Mouse (Mus musculus): ENCODE measurements around the gene Prkag1.
A peak's percentile ranks its signal among the peaks of the same experiment; 100 is the strongest.

The Prkag1 gene

DNA sequence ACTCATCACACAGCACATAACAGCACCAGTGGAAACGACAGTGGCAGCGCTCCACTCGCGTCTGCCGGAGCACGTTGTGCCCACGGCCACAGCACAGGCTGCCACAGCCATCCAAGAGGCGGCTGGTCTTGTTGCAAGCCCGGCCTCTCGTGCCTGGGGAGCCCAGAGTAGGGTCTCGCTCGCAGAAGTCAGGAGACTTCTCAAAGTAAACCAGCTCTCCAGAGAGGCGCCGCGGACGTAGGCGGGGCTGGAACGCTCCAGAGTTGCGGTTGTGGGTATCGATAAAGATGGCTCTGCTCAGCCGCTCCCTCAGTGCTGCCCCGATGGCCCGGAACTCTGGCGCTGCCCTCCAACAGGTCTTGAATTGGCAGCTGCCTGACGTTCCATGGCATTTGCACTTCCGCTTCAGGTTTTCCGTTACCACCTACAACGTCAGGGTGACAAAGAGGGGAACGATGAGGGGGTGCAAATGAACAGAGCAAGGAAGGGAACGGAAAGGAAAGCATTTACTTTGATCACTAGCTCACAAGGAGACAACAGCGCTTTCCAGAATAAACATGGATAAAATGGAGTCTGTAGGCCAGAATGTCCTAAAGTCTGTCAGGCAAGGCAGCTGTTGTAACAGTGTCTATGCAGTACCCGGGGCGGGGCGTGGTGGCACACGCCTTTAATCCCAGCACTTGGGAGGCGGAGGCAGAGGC, 58.7 kb downstream of the Prkag1 start:
- DNase-seq (ENCODE audit: low spot score in 2 of 2): peak; percentile 48 to 59

DNA sequence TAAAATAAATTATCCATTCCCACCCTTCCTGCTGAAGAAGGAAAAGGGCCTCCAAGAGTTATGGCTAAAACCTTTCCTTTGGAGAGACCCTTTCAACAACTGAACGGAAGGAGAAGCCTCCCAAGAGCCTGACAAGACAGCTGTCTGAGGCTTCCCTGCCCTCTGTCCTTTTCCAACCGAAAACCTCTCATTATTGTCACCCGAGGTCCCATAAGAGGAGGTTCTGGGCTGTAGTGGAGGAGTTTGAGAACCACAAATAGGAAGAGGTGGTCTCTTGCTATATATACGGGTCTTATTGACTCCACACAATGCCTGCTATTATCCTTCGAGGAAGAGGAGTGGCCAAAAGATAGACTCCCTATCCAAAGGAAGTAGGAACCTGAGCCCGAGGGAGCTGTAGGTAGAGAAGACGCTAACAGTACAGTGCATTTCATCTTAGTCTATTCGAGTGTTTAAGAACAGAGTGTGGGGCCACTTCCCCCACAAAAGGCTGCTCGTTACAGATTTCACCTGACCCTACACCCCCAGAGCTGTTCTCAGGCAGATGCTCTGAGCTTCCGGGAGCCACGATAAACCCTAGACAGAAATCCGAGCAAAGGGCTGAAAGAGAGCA, 59.4 kb downstream of the Prkag1 start:
- DNase-seq (ENCODE audit: low spot score in 2 of 2): no peak

DNA sequence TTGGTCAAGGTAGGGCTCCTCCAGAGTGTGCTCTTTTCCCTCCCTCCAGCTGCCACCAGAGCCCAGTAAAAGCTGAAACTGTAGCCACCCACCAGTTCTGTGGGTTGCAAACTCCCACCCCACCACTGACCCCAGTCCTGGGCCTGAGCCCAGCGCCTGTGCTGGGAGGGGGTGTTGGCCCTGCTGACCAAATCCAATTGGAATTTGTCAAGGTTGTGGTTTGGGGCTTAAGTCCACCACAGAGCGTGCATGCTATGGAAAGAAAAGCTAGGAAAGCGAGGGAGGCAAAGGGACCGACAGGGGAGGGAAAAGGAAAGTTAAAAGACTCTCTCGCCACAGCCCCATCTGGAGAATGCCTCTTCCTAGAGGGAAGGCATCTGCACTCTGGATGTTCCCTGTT, 63.1 kb downstream of the Prkag1 start:
- DNase-seq (ENCODE audit: low spot score in 2 of 2): no peak

DNA sequence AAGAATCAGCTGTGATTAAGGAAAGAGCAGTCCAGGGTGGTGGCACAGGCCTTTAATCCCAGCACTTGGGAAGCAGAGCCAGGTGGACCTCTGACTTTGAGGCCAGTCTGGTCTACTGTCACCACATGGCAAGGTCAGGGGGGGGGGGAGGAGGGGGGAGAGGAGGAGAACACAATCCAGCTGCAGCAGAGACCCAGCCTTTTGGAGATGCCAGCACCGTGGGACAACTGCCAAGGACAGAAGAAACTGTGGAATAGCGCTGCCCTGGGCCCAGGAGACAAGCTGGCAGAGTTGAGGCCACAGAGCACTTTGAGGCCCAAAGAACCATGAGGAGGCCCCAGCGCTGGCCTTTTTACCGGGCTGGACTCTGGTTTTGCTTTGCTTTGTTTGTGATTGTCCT, 65.4 kb downstream of the Prkag1 start:
- DNase-seq (ENCODE audit: low spot score in 2 of 2): no peak
